28 mouse cellular contexts compared by ENCODE assay signal in genomic region chr19:16026276-16026675, GRCm38 (mm10).
"Had no signal": no experiment of that assay in that cellular context is flagged by ENCODE, and none has a peak within 500 bp of the region (broad histone marks: within the 10 kb centered on the region; RNA-seq: fewer than 3 reads in every experiment).

No protein-coding gene starts in this region.

- H3K4me1 ChIP-seq: forebrain, embryonic 12.5 days; forebrain, embryonic 13.5 days had no signal

- H3K9ac ChIP-seq: embryonic facial prominence, embryonic 12.5 days; embryonic facial prominence, embryonic 13.5 days; embryonic facial prominence, embryonic 15.5 days; forebrain, embryonic 12.5 days; forebrain, embryonic 13.5 days; forebrain, embryonic 15.5 days; forebrain, postnatal 0 days had no signal

- H3K9me3 ChIP-seq: embryonic facial prominence, embryonic 10.5 days; embryonic facial prominence, embryonic 12.5 days; embryonic facial prominence, embryonic 13.5 days; embryonic facial prominence, embryonic 15.5 days; forebrain, embryonic 10.5 days; forebrain, embryonic 12.5 days; forebrain, embryonic 13.5 days; forebrain, embryonic 15.5 days had no signal

- ATAC-seq: forebrain, embryonic 13.5 days; forebrain, embryonic 14.5 days; forebrain, embryonic 15.5 days; forebrain, embryonic 16.5 days; forebrain, postnatal 0 days had no signal

- H3K4me3 ChIP-seq: embryonic facial prominence, embryonic 10.5 days; embryonic facial prominence, embryonic 12.5 days; embryonic facial prominence, embryonic 13.5 days; embryonic facial prominence, embryonic 15.5 days; erythroblast, embryonic 14.5 days; forebrain, embryonic 10.5 days; forebrain, embryonic 12.5 days; forebrain, embryonic 13.5 days; forebrain, embryonic 15.5 days; gastrocnemius, adult 2 months; heart, adult 2 months had no signal

- H3K27me3 ChIP-seq: embryonic facial prominence, embryonic 12.5 days; embryonic facial prominence, embryonic 13.5 days; embryonic facial prominence, embryonic 15.5 days; forebrain, embryonic 12.5 days; forebrain, embryonic 13.5 days; forebrain, embryonic 15.5 days had no signal

- H3K36me3 ChIP-seq: embryonic facial prominence, embryonic 10.5 days; embryonic facial prominence, embryonic 12.5 days; embryonic facial prominence, embryonic 13.5 days; embryonic facial prominence, embryonic 15.5 days; forebrain, embryonic 10.5 days; forebrain, embryonic 12.5 days; forebrain, embryonic 15.5 days had no signal

- H3K4me2 ChIP-seq: embryonic facial prominence, embryonic 12.5 days; embryonic facial prominence, embryonic 13.5 days; embryonic facial prominence, embryonic 15.5 days; forebrain, embryonic 12.5 days; forebrain, embryonic 13.5 days; forebrain, embryonic 15.5 days had no signal

- H3K27ac ChIP-seq: embryonic facial prominence, embryonic 10.5 days; embryonic facial prominence, embryonic 12.5 days; embryonic facial prominence, embryonic 13.5 days; embryonic facial prominence, embryonic 15.5 days; forebrain, embryonic 10.5 days; forebrain, embryonic 12.5 days; forebrain, embryonic 13.5 days; forebrain, embryonic 15.5 days; gastrocnemius, adult 2 months; heart, adult 2 months had no signal

- DNase-seq: cerebellum, adult 2 months; cerebellum, adult 8-10 months; cerebellum, adult 9-10 months; cerebellum, adult 9-11 months; cerebellum, postnatal 10 days; cerebellum, postnatal 14 days; cerebellum, postnatal 25 days; cerebellum, postnatal 36 days; embryo, embryonic 11 days; forebrain, postnatal 0 days; gastrocnemius, adult 2 months; gastrocnemius, postnatal 10 days; gastrocnemius, postnatal 14 days; gastrocnemius, postnatal 25 days; gastrocnemius, postnatal 36 days; heart, adult 18-20 months; heart, adult 2 months had no signal
